8 mouse cellular contexts compared by ENCODE assay signal in the genomic region with DNA sequence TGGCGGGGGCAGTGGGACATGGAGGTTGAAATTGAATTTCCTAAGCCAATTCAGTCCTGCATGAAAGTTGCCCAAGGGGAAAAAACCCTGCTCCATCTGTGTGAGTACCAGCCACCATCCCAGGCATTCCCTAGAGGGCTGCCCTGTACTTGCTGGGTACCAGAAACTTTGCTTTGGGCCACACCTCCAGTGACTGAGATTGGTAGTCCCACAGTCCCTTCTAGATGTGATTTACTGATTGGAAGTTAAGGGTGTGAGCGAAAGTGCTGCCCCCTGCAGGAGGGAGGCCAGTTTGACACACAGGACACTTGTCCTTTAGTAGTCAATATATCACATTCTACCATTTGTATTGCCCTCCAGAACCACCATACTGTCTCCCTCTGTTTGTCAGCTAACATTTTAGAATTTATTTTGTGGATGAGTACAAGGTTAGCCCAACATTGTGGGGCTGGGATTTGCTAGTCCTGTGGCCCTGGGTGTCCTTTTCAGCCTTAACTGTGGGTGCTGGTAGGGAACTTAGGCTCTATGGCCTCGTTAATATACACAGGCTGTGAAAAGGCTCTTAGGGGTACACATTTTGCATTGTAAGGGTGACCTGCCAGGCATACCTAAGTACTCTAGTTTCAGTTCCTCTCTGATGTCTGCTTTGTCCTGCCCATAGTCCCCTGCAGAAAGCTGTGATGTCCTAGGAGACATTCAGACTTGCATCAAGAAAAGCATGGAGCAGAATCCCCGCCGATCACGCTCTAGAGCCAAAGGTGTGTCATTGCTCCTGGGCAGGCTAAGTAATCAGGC. TPM values are rescaled to one million over a fixed set of nuclear protein-coding genes. Genes with fewer than 3 reads are reported as not detected.
DNase-seq lines count a peak whose midpoint lies in the region; ATAC-seq and TF ChIP-seq lines count a peak whose summit lies in the region.

No protein-coding gene starts in this region.

- no peak for ATAC-seq in heart, postnatal 0 days (ENCODE audit: insufficient read depth, low read depth)
- peak; percentile 58 for ATAC-seq in granulocyte monocyte progenitor cell, adult 5-6 weeks (replicated peaks; ENCODE audit: poor library complexity, severe bottlenecking)
- ATAC-seq in monocyte, adult 5-6 weeks (replicated peaks; ENCODE audit: insufficient number of reproducible peaks, low FRiP score, low TSS enrichment, poor library complexity, severe bottlenecking): peak; percentile 36; the same call in 1 of the 2 replicates
- ATAC-seq in erythroblast, adult 5-6 weeks (replicated peaks; ENCODE audit: low FRiP score, poor library complexity, severe bottlenecking): no peak

- DNase-seq in heart, postnatal 0 days (ENCODE audit: low spot score): no peak
- no peak for DNase-seq in heart, postnatal 25 days (ENCODE audit: low spot score)
- DNase-seq in 3T3-L1 (ENCODE audit: low read depth, low spot score): peak; percentile 74
- peak; percentile 75 for DNase-seq in ES-E14 (ENCODE audit: low read depth, low spot score)
- DNase-seq in Muller cell, postnatal 12 days (ENCODE audit: inconsistent ontology term): no peak

- peaks cover 7% of the 10 kb centered on the region; the same call in 1 of the 2 replicates for H3K4me1 ChIP-seq in heart, postnatal 0 days (ENCODE audit: control insufficient read depth, insufficient read depth)
- H3K4me1 ChIP-seq in ES-E14 (ENCODE audit: control insufficient read depth in 2 of 2, insufficient read depth in 2 of 2, low read length in 2 of 2, poor library complexity in 1 of 2): peaks cover 2 to 22% of the 10 kb centered on the region in 2 experiments; a peak in 3 of 4 replicates

- H3K4me3 ChIP-seq in heart, postnatal 0 days (ENCODE audit: low read depth, low read length): no peak overlapping the region
- H3K4me3 ChIP-seq in ES-E14 (ENCODE audit: insufficient read depth in 1 of 2, low read depth in 1 of 2, low read length in 2 of 2, poor library complexity in 1 of 2, severe bottlenecking in 1 of 2): no peak overlapping the region

- H3K4me2 ChIP-seq in heart, postnatal 0 days (ENCODE audit: low read depth, low read length): no peak overlapping the region

- 86% methylated on average over 6 of the region's 6 CpGs for WGBS in heart, postnatal 0 days

- in situ Hi-C loops in ES-E14 (cut with MboI; ENCODE audit: low sequenced_read_pairs in 2 of 2, unreplicated experiment in 2 of 2): loop anchor here in 1 of 2 experiments (25.0 kb wide), 1 partner anchor 234 kb away; a partner anchor contains a TSS

- H3K9me3 ChIP-seq in heart, postnatal 0 days (replicated peaks; ENCODE audit: control insufficient read depth, low read length): no peaks in the 10 kb centered on the region
- H3K9me3 ChIP-seq in ES-E14 (ENCODE audit: control insufficient read depth, insufficient read depth, low read depth, low read length): no peaks in the 10 kb centered on the region

- H3K36me3 ChIP-seq in heart, postnatal 0 days (replicated peaks; ENCODE audit: control insufficient read depth, insufficient read depth, low read length): peaks cover 93% of the 10 kb centered on the region
- peaks cover 92% of the 10 kb centered on the region for H3K36me3 ChIP-seq in ES-E14 (ENCODE audit: control insufficient read depth, insufficient read depth, low read length, poor library complexity, severe bottlenecking)

- H3K27ac ChIP-seq in heart, postnatal 0 days (ENCODE audit: low read depth): no peak overlapping the region
- no peak overlapping the region for H3K27ac ChIP-seq in ES-E14 (ENCODE audit: insufficient read depth, low read depth, low read length, poor library complexity, severe bottlenecking)

- TF ChIP-seq CTCF in heart, postnatal 0 days (IDR thresholded peaks at IDR 0.05; ENCODE audit: low read depth): peak; percentile 55

- no peak for TF ChIP-seq EP300 in heart, postnatal 0 days (IDR thresholded peaks at IDR 0.05; ENCODE audit: low read depth)

- intact Hi-C loops in heart, postnatal 25 days (cut with DNase I): no loop called here

- no peak overlapping the region for H3K9ac ChIP-seq in heart, postnatal 0 days (replicated peaks; ENCODE audit: low read depth, low read length)
- H3K9ac ChIP-seq in ES-E14 (ENCODE audit: insufficient read depth, low read depth, low read length, poor library complexity, severe bottlenecking): no peak overlapping the region

- no peaks in the 10 kb centered on the region for H3K27me3 ChIP-seq in heart, postnatal 0 days (ENCODE audit: control insufficient read depth, insufficient read depth, low read length)

TF ChIP-seq in ES-E14, 5 proteins besides CTCF, POLR2A, EP300 and RAD21:
- TF ChIP-seq ZNF384 (IDR thresholded peaks at IDR 0.05; ENCODE audit: low read depth, low read length) (no peak), MAFK (IDR thresholded peaks at IDR 0.05; ENCODE audit: insufficient read depth, low read depth, low read length) (no peak), HCFC1 (IDR thresholded peaks at IDR 0.05; ENCODE audit: borderline replicate concordance, insufficient read depth, low read length) (no peak), ZC3H11A (IDR thresholded peaks at IDR 0.05; ENCODE audit: borderline replicate concordance, low read depth, low read length) (no peak), CHD2 (IDR thresholded peaks at IDR 0.05; ENCODE audit: low read depth, low read length) (no peak)

RNA-seq across cellular contexts. Expression of a gene that starts 5.4 kb away (rescaled TPM):
- 20.5 and 20.9 TPM in 2 replicates for total RNA-seq in heart, postnatal 0 days (2014; rRNA removed; ENCODE audit: low replicate concordance)
- 41.3 and 42.1 TPM in 2 replicates for polyA plus RNA-seq in heart, postnatal 0 days (2015; fragmentation: Nextera tagmentation; extraction: Ambion mirVana)
- total RNA-seq in heart, postnatal 25 days (2021): 10 to 100 TPM; 40.9 to 42.8 TPM
- 278 and 286 TPM in 2 replicates for total RNA-seq in ES-E14 (2012; rRNA removed)
- 172 and 173 TPM in 2 replicates for total RNA-seq in granulocyte monocyte progenitor cell, adult 5-6 weeks (2014; fragmentation: Nextera tagmentation)
- total RNA-seq in granulocyte monocyte progenitor cell, adult 5-6 weeks (2017): 132 and 239 TPM in 2 replicates
- total RNA-seq in monocyte, adult 5-6 weeks (2017): 37.5 to 39.9 TPM (median 37.7 TPM) in 3 replicates
- 44.7 and 49.6 TPM in 2 replicates for total RNA-seq in erythroblast, adult 5-6 weeks (2015; ENCODE audit: low replicate concordance)
- 11.8 and 27.4 TPM in 2 replicates for total RNA-seq in erythroblast, adult 5-6 weeks (2017; ENCODE audit: low replicate concordance)

RNA-seq across cellular contexts. Expression of a gene that starts 11.2 kb away (rescaled TPM):
- 5.3 TPM in 1 of 2 replicates, not detected in the other for total RNA-seq in heart, postnatal 0 days (2014; rRNA removed; ENCODE audit: low replicate concordance)
- polyA plus RNA-seq in heart, postnatal 0 days (2015; fragmentation: Nextera tagmentation; extraction: Ambion mirVana): 0.05 TPM in 1 of 2 replicates, not detected in the other
- total RNA-seq in heart, postnatal 25 days (2021): under 1 TPM in 1 of 2 experiments, not detected in 1; 0.31 TPM
- total RNA-seq in ES-E14 (2012; rRNA removed): 0.98 and 1.4 TPM in 2 replicates
- not detected in 2 replicates for total RNA-seq in granulocyte monocyte progenitor cell, adult 5-6 weeks (2014; fragmentation: Nextera tagmentation)
- total RNA-seq in granulocyte monocyte progenitor cell, adult 5-6 weeks (2017): not detected in 2 replicates
- total RNA-seq in monocyte, adult 5-6 weeks (2017): not detected in 3 replicates
- total RNA-seq in erythroblast, adult 5-6 weeks (2015; ENCODE audit: low replicate concordance): not detected in 2 replicates
- not detected in 2 replicates for total RNA-seq in erythroblast, adult 5-6 weeks (2017; ENCODE audit: low replicate concordance)

RNA-seq across cellular contexts. Expression of a gene that starts 35.0 kb away (rescaled TPM):
- 88.5 and 93.0 TPM in 2 replicates for total RNA-seq in heart, postnatal 0 days (2014; rRNA removed; ENCODE audit: low replicate concordance)
- polyA plus RNA-seq in heart, postnatal 0 days (2015; fragmentation: Nextera tagmentation; extraction: Ambion mirVana): 72.9 and 79.2 TPM in 2 replicates
- 10 to 100 TPM; 19.0 to 21.6 TPM for total RNA-seq in heart, postnatal 25 days (2021)
- total RNA-seq in ES-E14 (2012; rRNA removed): 23.6 and 26.7 TPM in 2 replicates
- total RNA-seq in granulocyte monocyte progenitor cell, adult 5-6 weeks (2014; fragmentation: Nextera tagmentation): 0.79 and 1.2 TPM in 2 replicates
- not detected in 2 replicates for total RNA-seq in granulocyte monocyte progenitor cell, adult 5-6 weeks (2017)
- not detected in 3 replicates for total RNA-seq in monocyte, adult 5-6 weeks (2017)
- total RNA-seq in erythroblast, adult 5-6 weeks (2015; ENCODE audit: low replicate concordance): not detected in 2 replicates
- total RNA-seq in erythroblast, adult 5-6 weeks (2017; ENCODE audit: low replicate concordance): not detected in 2 replicates

RNA-seq across cellular contexts. Expression of a gene that starts 43.2 kb away (rescaled TPM):
- 31.8 and 44.2 TPM in 2 replicates for total RNA-seq in heart, postnatal 0 days (2014; rRNA removed; ENCODE audit: low replicate concordance)
- polyA plus RNA-seq in heart, postnatal 0 days (2015; fragmentation: Nextera tagmentation; extraction: Ambion mirVana): 2.4 and 2.9 TPM in 2 replicates
- total RNA-seq in heart, postnatal 25 days (2021): 10 to 100 TPM in 1 of 2 experiments, 1 to 10 TPM in 1; 9.2 to 12.9 TPM
- 2.4 and 3.3 TPM in 2 replicates for total RNA-seq in ES-E14 (2012; rRNA removed)
- total RNA-seq in granulocyte monocyte progenitor cell, adult 5-6 weeks (2014; fragmentation: Nextera tagmentation): 27.1 and 41.2 TPM in 2 replicates
- 5.6 TPM in 2 replicates for total RNA-seq in granulocyte monocyte progenitor cell, adult 5-6 weeks (2017)
- 1.4 to 3.2 TPM (median 1.4 TPM) in 3 replicates for total RNA-seq in monocyte, adult 5-6 weeks (2017)
- total RNA-seq in erythroblast, adult 5-6 weeks (2015; ENCODE audit: low replicate concordance): 1.3 TPM in 1 of 2 replicates, not detected in the other
- 1.4 and 2.0 TPM in 2 replicates for total RNA-seq in erythroblast, adult 5-6 weeks (2017; ENCODE audit: low replicate concordance)

Comparison
In these comparisons a context has a peak if more than half of its experiments do, and no peak if none do; other contexts are left out.
1. ATAC-seq: peak in granulocyte monocyte progenitor cell, adult 5-6 weeks (single experiment) and monocyte, adult 5-6 weeks (single experiment); none in heart, postnatal 0 days (single experiment) and erythroblast, adult 5-6 weeks (single experiment).
2. DNase-seq: peak in 3T3-L1 (single experiment) and ES-E14 (single experiment); none in heart, postnatal 0 days (single experiment), heart, postnatal 25 days (single experiment) and Muller cell, postnatal 12 days (single experiment).
3. RNA of a gene that starts 35.0 kb away (total RNA-seq): 88.5 to 93.0 TPM in heart, postnatal 0 days, 23.6 to 26.7 TPM in ES-E14 and 19.0 to 21.6 TPM in heart, postnatal 25 days; 0.79 to 1.2 TPM in granulocyte monocyte progenitor cell, adult 5-6 weeks, not detected in monocyte, adult 5-6 weeks and not detected in erythroblast, adult 5-6 weeks; every median in the first group is over 4 times any median in the second.